Mouse (Mus musculus): ENCODE measurements around the gene Ccr6. TPM values are rescaled to one million over a fixed set of nuclear protein-coding genes. Genes with fewer than 3 reads are reported as not detected.

The Ccr6 gene
- polyA plus RNA-seq, 2 experiments from 2014 or later, result 90.4 to 125 TPM

DNA sequence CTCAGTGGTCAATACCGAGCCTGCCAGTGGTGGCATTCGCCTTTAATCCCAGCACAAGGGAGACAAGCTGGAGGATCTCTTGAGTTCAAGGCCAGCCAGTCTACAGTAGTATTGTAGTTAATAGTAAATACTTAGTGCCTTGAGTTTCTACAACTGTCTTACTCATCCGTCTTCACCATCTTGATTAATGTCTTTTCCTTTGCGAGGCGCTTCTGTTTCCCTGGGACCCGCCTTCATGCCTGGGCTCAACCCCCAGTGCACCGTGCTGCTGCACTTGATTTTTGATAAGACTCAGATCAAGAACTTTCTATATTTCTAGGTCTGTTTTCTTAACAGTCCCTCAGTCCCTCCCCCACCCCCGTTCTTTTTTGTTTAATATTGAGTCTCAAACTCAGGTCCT, 49.2 kb downstream of the Ccr6 start:
- ATAC-seq, result no peak

GRCm38 (mm10) chr17:8286987-8287386, 51.1 kb downstream of the Ccr6 start:
- ATAC-seq, result no peak

DNA sequence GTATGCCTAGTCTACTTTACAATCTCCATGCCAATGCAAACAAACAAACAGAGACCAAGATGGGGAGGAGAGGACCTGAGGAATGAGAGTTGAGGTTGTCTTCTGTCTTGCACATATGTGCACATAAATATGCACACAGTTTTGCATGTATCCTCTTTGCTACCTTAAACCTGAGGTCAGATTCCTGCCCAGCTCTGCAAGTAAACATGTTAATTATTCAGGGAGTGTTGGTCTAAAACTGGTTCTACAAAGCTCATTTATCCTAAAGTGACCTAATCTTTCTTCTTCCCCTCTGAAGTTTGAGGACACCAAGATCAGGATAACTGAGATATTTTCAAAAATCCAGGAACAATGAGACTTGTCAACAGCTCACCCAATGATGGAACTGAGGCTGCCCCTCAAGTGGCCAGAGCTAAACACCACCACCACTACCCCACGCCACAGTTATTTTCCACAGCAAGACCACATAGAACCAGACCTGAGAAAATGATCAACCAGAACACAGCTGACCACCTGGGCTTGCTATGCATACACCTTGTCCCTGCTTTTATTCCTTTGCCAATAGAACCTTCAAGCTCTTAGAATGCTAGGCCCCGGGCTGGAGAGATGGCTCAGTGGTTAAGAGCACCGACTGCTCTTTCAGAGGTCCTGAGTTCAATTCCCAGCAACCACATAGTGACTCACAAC, 54.3 kb downstream of the Ccr6 start:
- ATAC-seq, result no peak

DNA sequence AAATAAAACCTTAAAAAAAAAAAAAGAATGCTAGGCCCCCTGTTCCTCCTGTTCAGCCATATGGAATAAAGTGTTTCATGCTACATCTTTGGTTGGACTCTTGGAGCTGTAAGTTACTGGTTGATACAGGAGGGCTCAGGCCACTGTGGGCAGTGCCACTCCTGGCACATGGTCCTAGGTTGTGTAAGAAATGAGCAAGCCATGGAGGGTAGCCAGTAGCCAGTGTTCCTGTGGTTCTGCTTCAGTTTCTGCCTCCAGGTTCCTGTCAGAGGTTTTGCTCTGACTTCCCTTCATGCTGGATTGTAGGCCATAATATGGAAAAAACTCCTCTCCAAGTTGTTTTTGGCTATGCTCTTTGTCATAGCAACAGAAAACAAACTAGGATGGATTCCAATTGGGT, 54.9 kb downstream of the Ccr6 start:
- no peak for ATAC-seq

DNA sequence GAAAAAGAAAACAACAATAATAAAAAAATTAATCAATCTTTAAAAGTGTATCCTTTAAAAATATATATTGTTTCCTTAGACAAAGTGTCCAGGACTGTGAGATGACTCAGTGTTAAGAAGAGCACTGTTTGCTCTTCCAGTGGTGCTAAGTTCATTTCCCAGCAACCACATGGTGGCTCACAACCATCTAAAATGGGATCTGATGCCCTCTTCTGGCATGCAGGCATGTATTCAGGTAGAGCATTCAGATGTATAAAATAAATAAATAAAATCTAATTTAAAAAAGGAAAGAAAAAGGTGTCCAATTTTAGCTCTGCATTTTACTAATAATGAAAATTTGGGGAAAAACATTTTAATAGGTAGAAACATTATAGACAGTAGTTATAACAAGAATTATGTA, 60.0 kb downstream of the Ccr6 start:
- ATAC-seq, result no peak

- ATAC-seq, result no peak
These were observed 60.5 kb downstream of the Ccr6 start for GRCm38 (mm10) chr17:8296313-8296844.

- ATAC-seq, result no peak
These were observed 61.9 kb downstream of the Ccr6 start for GRCm38 (mm10) chr17:8297746-8298145.

GRCm38 (mm10) chr17:8298281-8298680, 62.4 kb downstream of the Ccr6 start:
- ATAC-seq, result no peak

- no peak for ATAC-seq
These were observed 63.7 kb downstream of the Ccr6 start for GRCm38 (mm10) chr17:8299524-8299923.

DNA sequence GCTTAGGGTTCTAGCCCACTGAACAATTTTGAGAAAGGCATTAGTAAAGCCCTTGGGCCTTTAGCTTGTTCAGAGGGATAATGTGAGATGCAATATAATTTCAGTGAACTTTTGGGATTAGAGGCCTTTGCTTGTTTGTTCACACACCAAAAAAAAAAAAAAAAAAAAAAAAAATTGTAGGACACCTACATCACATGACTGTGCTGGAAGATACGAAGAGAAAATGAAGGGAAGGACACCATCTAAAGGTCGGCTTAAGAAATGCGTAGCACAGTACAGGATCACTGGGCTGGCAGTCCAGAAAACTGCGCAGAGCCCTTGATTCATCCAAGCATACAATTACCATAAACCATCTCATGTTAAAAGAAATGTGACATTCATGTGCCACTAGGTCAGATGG, 65.7 kb downstream of the Ccr6 start:
- ATAC-seq, result no peak

DNA sequence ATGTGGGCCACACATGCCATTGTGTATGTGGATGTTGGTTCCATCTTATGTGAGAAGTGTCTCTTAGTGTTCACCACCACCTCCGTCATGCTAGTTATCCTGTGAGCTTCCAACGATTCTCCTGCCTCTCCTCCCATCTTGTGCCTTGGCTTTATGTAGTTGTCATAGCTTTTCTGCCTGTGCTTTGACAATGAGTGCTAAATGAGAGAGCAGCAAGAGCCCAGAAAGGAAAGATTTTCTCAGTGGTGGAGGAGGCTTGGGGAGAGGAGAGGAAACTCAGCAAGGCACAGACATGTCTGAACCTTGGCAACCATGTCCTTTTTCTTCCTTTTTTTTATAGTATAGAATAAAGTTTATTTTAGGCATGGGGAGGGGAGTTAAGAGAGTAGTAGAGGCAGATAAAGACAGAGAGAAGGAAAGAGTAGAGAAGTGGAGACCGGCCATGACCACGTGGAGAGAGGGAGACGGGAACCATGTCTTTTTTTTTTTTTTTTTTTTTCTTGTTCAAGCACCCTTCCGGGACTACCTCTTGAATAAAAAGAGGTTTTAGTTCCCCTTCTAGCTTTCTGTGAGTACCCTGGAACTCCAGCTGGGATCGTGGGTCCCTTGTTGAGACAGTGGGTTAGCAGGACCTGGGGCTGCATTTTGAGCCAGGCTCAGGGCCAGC, 67.1 kb downstream of the Ccr6 start:
- no peak for ATAC-seq

DNA sequence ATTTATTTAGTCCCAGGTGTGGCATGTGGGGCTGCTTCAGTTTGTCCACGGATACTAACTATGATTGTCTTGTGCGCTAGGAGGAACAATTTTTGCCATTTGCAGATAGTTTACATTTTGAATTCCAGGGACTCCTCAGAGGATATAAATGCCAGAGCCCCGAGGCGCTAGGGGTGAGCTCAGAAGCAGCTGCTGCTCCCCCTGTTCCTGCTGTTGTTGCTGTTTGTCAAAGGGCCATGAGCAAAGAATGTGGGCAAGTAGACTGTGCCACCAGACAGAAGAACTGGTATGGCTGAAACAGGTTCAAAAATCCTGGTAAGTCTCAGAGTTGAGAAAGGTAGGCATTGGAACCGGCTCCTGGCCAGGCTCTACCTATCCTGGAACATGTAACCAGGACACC, 67.8 kb downstream of the Ccr6 start:
- ATAC-seq, result no peak

- peak; percentile 55 for ATAC-seq
These were observed 70.0 kb downstream of the Ccr6 start for GRCm38 (mm10) chr17:8305801-8306200.

Other genes starting within 250 kb of the Ccr6 start
- gene Gm49673, start 88.3 kb upstream of the Ccr6 start, polyA plus RNA-seq (2017; shearing (Covaris generic)), result not detected
- 10 to 100 TPM; 42.6 to 47.1 TPM for gene Rnaset2a, start 87.9 kb upstream of the Ccr6 start, polyA plus RNA-seq (2017; shearing (Covaris generic))
- gene Fgfr1op, start 70.5 kb upstream of the Ccr6 start, polyA plus RNA-seq (2017; shearing (Covaris generic)), result 10 to 100 TPM; 24.8 to 27.1 TPM
- 100 to 1,000 TPM; 183 to 184 TPM for gene Mpc1, start 46.9 kb downstream of the Ccr6 start, polyA plus RNA-seq (2017; shearing (Covaris generic))
- gene Sft2d1, start 75.1 kb downstream of the Ccr6 start, polyA plus RNA-seq (2017; shearing (Covaris generic)), result 100 to 1,000 TPM; 129 to 135 TPM
- not detected for gene Prr18, start 101.4 kb downstream of the Ccr6 start, polyA plus RNA-seq (2017; shearing (Covaris generic))
- 1 to 10 TPM in 1 of 2 experiments, under 1 TPM in 1; 0.51 to 2.7 TPM for gene T2, start 119.9 kb downstream of the Ccr6 start, polyA plus RNA-seq (2017; shearing (Covaris generic))
- not detected for gene T, start 198.4 kb downstream of the Ccr6 start, polyA plus RNA-seq (2017; shearing (Covaris generic))

Data from CD4-positive, CD25-positive, alpha-beta regulatory T cell, adult 4 months (primary cell).